1 mouse cellular context compared by ENCODE assay signal in the genomic region with DNA sequence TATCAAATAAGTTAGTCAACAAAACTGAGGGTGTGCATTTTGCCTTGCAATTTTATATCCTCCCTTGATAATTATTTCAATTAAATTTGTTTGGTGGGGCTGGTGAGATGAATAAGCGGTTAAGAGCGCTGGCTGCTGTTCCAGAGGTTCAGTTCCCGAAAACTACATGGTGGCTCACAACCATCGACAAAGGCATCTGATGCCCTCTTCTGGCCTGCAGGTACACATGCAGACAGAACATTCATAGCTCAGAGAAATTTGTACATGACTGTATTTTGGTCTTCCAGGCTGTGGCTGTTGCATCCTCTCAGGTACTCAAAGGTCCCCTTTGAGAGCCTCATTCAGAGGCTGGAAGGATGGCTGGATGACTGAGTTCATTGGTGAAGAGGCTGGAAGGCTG.
TF ChIP-seq lines count a peak whose summit lies in the region.

No protein-coding gene starts in this region.

TF ChIP-seq in MEL, 35 proteins besides CTCF, POLR2A, EP300 and RAD21:
- no peak for TF ChIP-seq TAL1 (IDR thresholded peaks at IDR 0.05; ENCODE audit: low read length)
- TF ChIP-seq GATA1 (IDR thresholded peaks at IDR 0.05; ENCODE audit: low read depth, low read length) = peak; percentile 23; the same call in 1 of the 2 replicates
- no peak for TF ChIP-seq MYC (IDR thresholded peaks at IDR 0.05; ENCODE audit: low read depth, low read length)
- no peak for TF ChIP-seq CHD1 (IDR thresholded peaks at IDR 0.05; ENCODE audit: low read depth, low read length)
- TF ChIP-seq TBP (IDR thresholded peaks at IDR 0.05; ENCODE audit: low read depth, low read length) = no peak
- TF ChIP-seq ELF1 (IDR thresholded peaks at IDR 0.05; ENCODE audit: low read depth, low read length) = no peak
- TF ChIP-seq NELFE (IDR thresholded peaks at IDR 0.05; ENCODE audit: low read depth, low read length) = no peak
- TF ChIP-seq SMC3 (IDR thresholded peaks at IDR 0.05; ENCODE audit: low read depth, low read length) = peak; percentile 64
- TF ChIP-seq POLR2AphosphoS2 (IDR thresholded peaks at IDR 0.05; ENCODE audit: low read length) = no peak
- no peak for TF ChIP-seq TCF12 (IDR thresholded peaks at IDR 0.05; ENCODE audit: low read depth, low read length)
TF ChIP-seq in MEL: peak in this region for 2.
